In genomic region chr17:3560534-3560933, GRCm38 (mm10) we compare ENCODE assay signal across 13 mouse cellular contexts. TPM values are rescaled to one million over a fixed set of nuclear protein-coding genes. Genes with fewer than 3 reads are reported as not detected.
DNase-seq lines count a peak whose midpoint lies in the region; ATAC-seq and TF ChIP-seq lines count a peak whose summit lies in the region.
"Had no signal": no experiment of that assay in that cellular context is flagged by ENCODE, and none has a peak within 500 bp of the region (broad histone marks: within the 10 kb centered on the region; RNA-seq: fewer than 3 reads in every experiment).

No protein-coding gene starts in this region.

- H3K9ac ChIP-seq in hindbrain, embryonic 14.5 days: no peak overlapping the region
- no peak overlapping the region for H3K9ac ChIP-seq in hindbrain, embryonic 12.5 days
- H3K9ac ChIP-seq in liver, postnatal 0 days (replicated peaks): no peak overlapping the region
- H3K9ac ChIP-seq: liver, embryonic 15.5 days; neural tube, embryonic 13.5 days had no signal

- ATAC-seq in hindbrain, embryonic 14.5 days (ENCODE audit: low FRiP score): no peak
- ATAC-seq in hindbrain, embryonic 12.5 days (ENCODE audit: low FRiP score): no peak
- ATAC-seq in liver, postnatal 0 days: no peak

- peak; percentile 49 for DNase-seq in hindbrain, embryonic 14.5 days (ENCODE audit: low spot score)
- DNase-seq in liver, postnatal 0 days: no peak
- no peak for DNase-seq in liver
- DNase-seq in 416B (ENCODE audit: low read depth): peak; percentile 46
- no peak for DNase-seq in right cerebral cortex, adult 2 months (ENCODE audit: low spot score in 2 of 2)
- DNase-seq: heart, postnatal 36 days; kidney, adult 18-20 months; right cerebral cortex, postnatal 25 days had no signal

- TF ChIP-seq EP300 in liver, postnatal 0 days (IDR thresholded peaks at IDR 0.05; ENCODE audit: low read depth): no peak

- H3K4me1 ChIP-seq in hindbrain, embryonic 14.5 days (replicated peaks; ENCODE audit: control insufficient read depth, insufficient read depth, low read length): peaks cover 12% of the 10 kb centered on the region
- peaks cover 8% of the 10 kb centered on the region; the same call in 1 of the 2 replicates for H3K4me1 ChIP-seq in hindbrain, embryonic 12.5 days
- peaks cover 15% of the 10 kb centered on the region for H3K4me1 ChIP-seq in liver, postnatal 0 days (ENCODE audit: insufficient read depth)
- H3K4me1 ChIP-seq in E14TG2a.4 (replicated peaks; ENCODE audit: low read depth, low read length): peaks cover 23% of the 10 kb centered on the region

- H3K27me3 ChIP-seq in hindbrain, embryonic 14.5 days (ENCODE audit: control insufficient read depth, insufficient read depth, low read length): no peaks in the 10 kb centered on the region
- H3K27me3 ChIP-seq in hindbrain, embryonic 12.5 days: no peaks in the 10 kb centered on the region
- no peaks in the 10 kb centered on the region for H3K27me3 ChIP-seq in liver, postnatal 0 days (ENCODE audit: insufficient read depth, low read length)
- no peaks in the 10 kb centered on the region for H3K27me3 ChIP-seq in E14TG2a.4 (ENCODE audit: insufficient read depth, low read length)
- H3K27me3 ChIP-seq: liver, embryonic 15.5 days; neural tube, embryonic 13.5 days had no signal

- WGBS in hindbrain, embryonic 14.5 days: 74% methylated on average over 3 of the region's 3 CpGs
- 79% methylated on average over 3 of the region's 3 CpGs for WGBS in hindbrain, embryonic 12.5 days
- 50% methylated on average over 3 of the region's 3 CpGs for WGBS in liver, postnatal 0 days (ENCODE audit: insufficient replicate concordance)

- H3K9me3 ChIP-seq in hindbrain, embryonic 14.5 days (ENCODE audit: control insufficient read depth, low read length): no peaks in the 10 kb centered on the region
- no peaks in the 10 kb centered on the region for H3K9me3 ChIP-seq in hindbrain, embryonic 12.5 days (replicated peaks)
- no peaks in the 10 kb centered on the region for H3K9me3 ChIP-seq in liver, postnatal 0 days (ENCODE audit: low read length)
- no peaks in the 10 kb centered on the region; the same call in 1 of the 2 replicates for H3K9me3 ChIP-seq in E14TG2a.4 (ENCODE audit: low read length)
- H3K9me3 ChIP-seq: liver, embryonic 15.5 days; neural tube, embryonic 13.5 days had no signal

- no peak overlapping the region for H3K4me3 ChIP-seq in hindbrain, embryonic 14.5 days (replicated peaks; ENCODE audit: low read length)
- H3K4me3 ChIP-seq in hindbrain, embryonic 12.5 days: no peak overlapping the region
- H3K4me3 ChIP-seq in liver, postnatal 0 days (ENCODE audit: low read depth, low read length): no peak overlapping the region
- H3K4me3 ChIP-seq in E14TG2a.4 (replicated peaks; ENCODE audit: low read length): no peak overlapping the region
- H3K4me3 ChIP-seq: liver, embryonic 15.5 days; neural tube, embryonic 13.5 days had no signal

- TF ChIP-seq CTCF in liver, postnatal 0 days (IDR thresholded peaks at IDR 0.05; ENCODE audit: low read depth): peak; percentile 38
- peak; percentile 39 for TF ChIP-seq CTCF in E14TG2a.4 (conservative IDR thresholded peaks at IDR 0.05; ENCODE audit: low read length)

- no peaks in the 10 kb centered on the region for H3K36me3 ChIP-seq in hindbrain, embryonic 14.5 days (replicated peaks; ENCODE audit: control insufficient read depth, insufficient read depth)
- no peaks in the 10 kb centered on the region for H3K36me3 ChIP-seq in hindbrain, embryonic 12.5 days
- no peaks in the 10 kb centered on the region for H3K36me3 ChIP-seq in liver, postnatal 0 days (replicated peaks; ENCODE audit: insufficient read depth, low read length)
- no peaks in the 10 kb centered on the region for H3K36me3 ChIP-seq in E14TG2a.4 (ENCODE audit: insufficient read depth, low read length)
- H3K36me3 ChIP-seq: liver, embryonic 15.5 days; neural tube, embryonic 13.5 days had no signal

- H3K27ac ChIP-seq in hindbrain, embryonic 14.5 days: no peak overlapping the region
- H3K27ac ChIP-seq in hindbrain, embryonic 12.5 days: no peak overlapping the region
- no peak overlapping the region for H3K27ac ChIP-seq in liver, postnatal 0 days (ENCODE audit: low read depth)
- H3K27ac ChIP-seq: liver, embryonic 15.5 days; neural tube, embryonic 13.5 days had no signal

- H3K4me2 ChIP-seq in hindbrain, embryonic 14.5 days (replicated peaks): no peak overlapping the region
- no peak overlapping the region for H3K4me2 ChIP-seq in hindbrain, embryonic 12.5 days (replicated peaks)
- no peak overlapping the region for H3K4me2 ChIP-seq in liver, postnatal 0 days (ENCODE audit: low read depth, low read length)
- H3K4me2 ChIP-seq: liver, embryonic 15.5 days; midbrain, embryonic 11.5 days; neural tube, embryonic 13.5 days had no signal

RNA-seq across cellular contexts. Expression of gene Tfb1m, which starts 3.0 kb away (rescaled TPM):
- 14.1 and 15.1 TPM in 2 replicates for polyA plus RNA-seq in hindbrain, embryonic 14.5 days (2014; fragmentation: Nextera tagmentation; extraction: Ambion mirVana)
- 15.7 and 16.1 TPM in 2 replicates for polyA plus RNA-seq in hindbrain, embryonic 12.5 days (2016; fragmentation: Nextera tagmentation; extraction: Ambion mirVana)
- polyA plus RNA-seq in liver, postnatal 0 days (2015; fragmentation: Nextera tagmentation; extraction: Ambion mirVana): 10.3 and 12.0 TPM in 2 replicates

RNA-seq across cellular contexts. Expression of gene Cldn20, which starts 28.2 kb away (rescaled TPM):
- polyA plus RNA-seq in hindbrain, embryonic 14.5 days (2014; fragmentation: Nextera tagmentation; extraction: Ambion mirVana): 0.54 TPM in 1 of 2 replicates, not detected in the other
- polyA plus RNA-seq in hindbrain, embryonic 12.5 days (2016; fragmentation: Nextera tagmentation; extraction: Ambion mirVana): 0.38 and 0.58 TPM in 2 replicates
- polyA plus RNA-seq in liver, postnatal 0 days (2015; fragmentation: Nextera tagmentation; extraction: Ambion mirVana): not detected in 2 replicates
- polyA plus RNA-seq: liver, embryonic 15.5 days; midbrain, embryonic 11.5 days; neural tube, embryonic 13.5 days had no signal

Comparison
In these comparisons a context has a peak if more than half of its experiments do, and no peak if none do; other contexts are left out.
1. DNase-seq: peak in hindbrain, embryonic 14.5 days (single experiment) and 416B (single experiment); none in liver, postnatal 0 days (single experiment), liver (single experiment) and right cerebral cortex, adult 2 months (0 of 2).